Mouse (Mus musculus) liver, postnatal 0 days (tissue): ENCODE data around the gene Gm12666.

Source experiments
- CTCF ChIP-seq: sonication (generic); IDR thresholded peaks from 2 replicates; pipeline ENCODE4 v1.5.1; 2016; ENCODE audit warnings: antibody characterized with exemption, low read depth
- EP300 ChIP-seq: IDR thresholded peaks from 2 replicates; pipeline ENCODE4 v1.6.1; 2016; ENCODE audit warnings: antibody characterized with exemption, low read depth, mild to moderate bottlenecking

GRCm38 (mm10) chr4:92152646-92153045, 38.9 kb downstream of the Gm12666 start:
- TF ChIP-seq CTCF = no peak
- no peak for TF ChIP-seq EP300
